Mouse (Mus musculus) gastrocnemius, adult 2 months (tissue): ENCODE measurements at regions not wholly inside any gene's neighbourhood (a gene's known extent, or its start where the extent isn't known, plus 50 kb on each side); places are given as distances from the start of the nearest gene placed in this dataset.

ENCODE experiments used
- DNase-seq: peaks from one replicate; pipeline ENCODE4 v3.0.0; 2022
- H3K27ac ChIP-seq: fragments of 200-600 bp; 2 replicates; pipeline ENCODE4 v1.8.1; 2022; ENCODE audit warnings: mild to moderate bottlenecking
- H3K4me3 ChIP-seq: fragments of 200-600 bp; 2 replicates; pipeline ENCODE4 v1.8.1; 2022; ENCODE audit warnings: mild to moderate bottlenecking, moderate library complexity
- CTCF ChIP-seq: fragments of 200-600 bp; IDR thresholded peaks from 2 replicates; pipeline ENCODE4 v1.8.1; 2022; ENCODE audit warnings: antibody characterized with exemption, mild to moderate bottlenecking, moderate library complexity
- intact Hi-C: fragments of 180-260 bp; cut with DNase I; formaldehyde crosslinking; loops from one replicate; pipeline ENCODE4 v1.15.1; 2025

- intact Hi-C loops: no loop called here
- no peak for TF ChIP-seq CTCF
- no peak for DNase-seq
- Histone ChIP-seq H3K27ac (no peak overlapping the region), H3K4me3 (no peak overlapping the region)
These were observed 687.0 kb upstream of the Vrk2 start for GRCm38 (mm10) chr11:27280791-27281190.

DNA sequence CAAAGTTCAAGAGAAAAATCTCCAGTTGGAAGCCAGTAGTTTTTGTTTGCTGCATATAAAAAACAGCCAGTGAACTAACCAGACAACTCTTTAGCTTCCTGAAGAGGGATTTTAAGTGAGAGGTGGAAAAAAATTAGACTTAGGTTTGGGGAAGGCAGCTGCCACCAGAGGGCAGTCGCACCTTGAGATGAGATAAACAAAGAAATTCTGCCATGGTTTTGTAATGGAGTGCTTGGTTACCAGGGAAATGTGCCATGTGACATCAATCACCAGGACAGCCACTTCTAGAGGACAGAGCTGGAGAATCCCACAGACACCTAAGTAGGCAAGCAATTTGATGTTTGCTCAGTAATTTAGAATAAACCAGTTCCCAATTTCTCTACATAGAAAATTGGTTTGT is 670.5 kb upstream of the Vrk2 start:
- no peak overlapping the region for H3K4me3 ChIP-seq
- no peak for DNase-seq
- intact Hi-C loops: no loop called here
- peak; percentile 19; the same call in 1 of the 2 replicates for TF ChIP-seq CTCF
- no peak overlapping the region for H3K27ac ChIP-seq

DNA sequence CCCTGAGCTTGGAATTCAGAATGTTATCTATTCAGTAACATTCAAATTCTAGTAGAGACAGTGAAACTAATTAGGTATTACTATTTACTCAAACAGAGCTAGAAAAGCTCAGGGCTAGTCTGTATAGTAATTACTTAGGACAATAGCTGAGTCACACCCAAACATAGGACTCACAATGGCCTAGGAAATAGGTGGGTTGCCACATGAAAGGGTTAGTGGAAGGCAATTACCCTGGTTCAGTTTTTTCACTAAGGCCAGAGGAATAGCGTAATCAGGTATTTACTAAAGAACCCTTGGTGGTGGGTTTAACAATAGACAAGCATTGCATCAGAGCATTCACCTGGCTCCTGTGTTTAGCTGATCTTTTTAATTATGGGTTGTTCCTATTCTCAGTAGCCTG is 664.7 kb upstream of the Vrk2 start:
- TF ChIP-seq CTCF: no peak
- no peak overlapping the region for H3K4me3 ChIP-seq
- DNase-seq: no peak
- intact Hi-C loops: no loop called here
- no peak overlapping the region for H3K27ac ChIP-seq

GRCm38 (mm10) chr11:27235884-27236283 is 642.1 kb upstream of the Vrk2 start:
- Histone ChIP-seq H3K27ac (no peak overlapping the region), H3K4me3 (no peak overlapping the region)
- no peak for DNase-seq
- no peak for TF ChIP-seq CTCF
- intact Hi-C loops: no loop called here

DNA sequence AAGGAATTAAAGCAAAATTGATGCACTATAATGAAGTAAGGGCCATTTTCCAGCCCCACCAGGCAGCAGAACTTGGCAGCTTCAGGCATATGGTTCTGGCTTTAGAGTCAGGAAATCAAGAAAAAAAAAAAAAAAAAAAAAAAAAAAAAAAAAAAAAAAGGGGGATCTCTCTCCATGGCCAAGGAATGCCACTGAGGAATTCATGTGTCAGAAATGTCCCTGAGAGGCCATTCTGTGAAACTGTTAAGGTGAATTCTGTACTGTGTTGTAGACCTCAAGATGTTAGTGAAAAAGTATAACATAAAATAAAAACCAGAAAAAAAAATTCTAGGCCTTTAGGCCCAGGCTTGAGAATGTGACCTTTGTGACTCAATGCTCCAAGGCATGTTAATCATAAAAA is 632.7 kb upstream of the Vrk2 start:
- TF ChIP-seq CTCF: no peak
- intact Hi-C loops: no loop called here
- Histone ChIP-seq H3K27ac (no peak overlapping the region), H3K4me3 (no peak overlapping the region)
- no peak for DNase-seq

GRCm38 (mm10) chr11:27222436-27222835 is 628.6 kb upstream of the Vrk2 start:
- Histone ChIP-seq H3K27ac (no peak overlapping the region), H3K4me3 (no peak overlapping the region)
- TF ChIP-seq CTCF: no peak
- intact Hi-C loops: no loop called here
- no peak for DNase-seq

- H3K4me3 ChIP-seq: no peak overlapping the region
- H3K27ac ChIP-seq: no peak overlapping the region
- TF ChIP-seq CTCF: no peak
- DNase-seq: no peak
- intact Hi-C loops: no loop called here
These were observed 628.2 kb upstream of the Vrk2 start for GRCm38 (mm10) chr11:27221956-27222355.

DNA sequence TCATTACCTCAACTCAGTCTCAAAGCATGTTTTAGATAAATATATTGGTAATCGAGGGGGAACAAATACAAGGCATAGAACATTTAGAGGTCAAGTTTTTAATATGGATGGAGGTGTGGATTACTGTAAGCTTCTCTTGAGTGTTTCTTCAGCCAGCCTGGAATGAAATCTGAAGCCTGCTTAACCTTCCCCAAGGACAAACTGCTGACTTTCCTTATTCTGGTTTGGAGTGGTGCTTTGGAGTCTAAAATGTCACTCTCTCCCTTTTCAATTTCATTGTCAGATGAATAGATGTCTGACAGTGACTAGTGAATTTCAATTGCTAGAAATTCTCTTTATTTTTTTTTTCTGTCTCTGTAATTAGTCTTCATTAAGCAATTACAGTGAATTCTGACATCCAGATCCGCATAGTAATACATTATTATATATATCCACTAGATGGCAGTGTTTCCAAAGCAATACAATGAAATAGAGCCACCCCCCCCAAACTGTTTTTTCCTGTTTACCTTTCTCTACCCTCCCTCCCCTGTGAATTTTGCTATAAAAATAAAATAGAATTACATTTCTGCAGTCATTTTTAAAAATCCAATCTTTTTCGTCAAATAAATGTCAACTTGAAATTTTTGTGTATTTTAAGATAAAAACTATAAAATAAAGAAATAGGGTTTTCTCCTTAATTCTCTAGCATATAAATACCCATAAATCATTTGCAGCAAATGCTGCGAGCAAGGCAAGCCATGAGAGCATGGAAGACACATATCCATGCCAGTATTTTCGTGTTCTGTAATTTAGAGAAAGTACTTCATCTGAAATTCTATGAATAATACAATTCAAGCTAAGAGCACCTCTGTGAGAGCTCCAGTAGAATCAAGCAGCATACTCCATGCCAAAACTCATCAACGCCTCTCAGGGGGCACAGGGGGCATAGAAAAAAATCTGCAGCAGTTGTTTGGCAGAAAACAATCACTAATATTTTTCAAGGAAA is 626.2 kb upstream of the Vrk2 start:
- no peak for DNase-seq
- Histone ChIP-seq H3K4me3 (no peak overlapping the region), H3K27ac (no peak overlapping the region)
- TF ChIP-seq CTCF: peak; percentile 64
- intact Hi-C loops: no loop called here

GRCm38 (mm10) chr11:27215752-27216151 is 622.0 kb upstream of the Vrk2 start:
- DNase-seq: no peak
- Histone ChIP-seq H3K4me3 (no peak overlapping the region), H3K27ac (no peak overlapping the region)
- TF ChIP-seq CTCF: no peak
- intact Hi-C loops: no loop called here

DNA sequence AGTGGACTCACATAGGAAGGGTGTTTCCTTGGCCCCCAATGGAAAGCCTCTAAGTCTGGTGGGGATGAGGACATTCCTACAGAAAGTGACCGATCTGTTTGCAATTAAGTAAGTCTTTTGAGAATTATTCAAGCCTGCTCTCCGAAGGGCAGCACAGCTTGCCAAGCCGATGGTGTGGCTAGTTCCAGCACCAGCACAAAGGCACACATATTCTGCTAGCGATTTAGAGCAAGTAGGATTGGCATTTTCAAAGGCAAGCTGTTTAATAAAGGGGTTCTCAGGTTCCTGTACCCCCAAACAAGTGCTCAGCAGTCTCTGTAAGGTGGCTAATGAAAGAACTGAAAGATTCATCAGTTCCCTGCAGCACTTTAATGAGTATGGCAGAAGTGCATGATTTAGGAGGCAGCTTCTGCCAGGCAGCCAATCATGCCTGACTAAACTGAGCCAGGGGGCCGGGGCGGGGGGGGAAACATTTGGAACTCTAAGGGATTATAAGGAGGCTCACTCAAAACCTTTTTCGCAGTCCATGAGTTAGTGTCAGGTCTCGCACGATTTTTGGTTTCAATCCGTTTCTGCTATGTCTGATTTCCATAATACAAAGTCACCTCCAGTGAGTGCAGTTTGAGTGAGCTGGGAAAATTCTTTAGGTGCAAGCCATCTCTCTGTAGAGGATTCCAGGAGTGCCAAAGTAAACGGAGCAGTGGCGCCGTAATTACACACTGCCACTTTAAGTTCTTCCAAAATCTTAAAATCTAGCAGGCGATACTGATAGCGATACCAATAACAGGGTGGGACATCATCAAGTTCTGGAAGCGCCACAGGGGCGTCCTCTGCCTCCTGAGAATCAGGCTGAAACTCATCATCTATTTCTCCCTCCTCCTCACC is 609.8 kb upstream of the Vrk2 start:
- Histone ChIP-seq H3K27ac (no peak overlapping the region), H3K4me3 (no peak overlapping the region)
- TF ChIP-seq CTCF: no peak
- intact Hi-C loops: no loop called here
- DNase-seq: no peak

DNA sequence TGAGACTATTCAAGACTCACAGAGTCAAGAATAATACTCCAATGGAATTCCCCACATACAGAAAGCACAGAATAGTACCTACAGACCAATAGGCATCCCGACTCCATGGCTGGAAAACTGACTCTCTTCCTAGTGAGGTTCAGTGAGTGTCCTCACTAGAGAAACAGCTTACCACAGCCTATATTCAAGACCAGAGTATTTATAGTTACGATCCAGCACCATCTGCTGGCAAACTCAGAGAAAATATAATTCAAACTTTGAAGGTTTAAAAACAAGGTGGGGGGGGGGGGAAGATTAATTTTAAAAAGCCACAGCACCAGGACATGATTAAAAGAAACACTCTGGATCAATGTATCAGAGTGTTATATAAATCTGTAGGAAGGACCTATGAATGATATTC is 590.2 kb upstream of the Vrk2 start:
- H3K4me3 ChIP-seq: no peak overlapping the region
- TF ChIP-seq CTCF: no peak
- DNase-seq: no peak
- intact Hi-C loops: no loop called here
- H3K27ac ChIP-seq: no peak overlapping the region

DNA sequence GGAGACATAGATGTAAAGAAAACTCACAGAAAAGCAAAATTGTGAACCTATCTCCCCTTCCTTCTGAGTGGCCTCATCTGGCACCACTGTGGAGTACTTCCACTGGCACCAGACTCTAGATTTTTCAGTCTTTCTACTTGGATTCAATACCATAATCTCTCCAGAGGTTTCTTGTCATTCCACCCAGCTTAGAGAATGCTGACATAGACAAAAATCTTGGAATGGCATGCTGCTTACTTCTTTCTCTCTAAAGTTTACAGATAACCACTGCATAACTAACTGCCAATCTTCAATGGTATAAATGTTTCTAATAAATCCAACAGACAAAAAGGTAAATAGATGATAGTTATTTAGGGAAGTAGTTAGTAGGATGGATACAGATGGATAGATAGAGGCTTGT is 589.6 kb upstream of the Vrk2 start:
- Histone ChIP-seq H3K27ac (no peak overlapping the region), H3K4me3 (no peak overlapping the region)
- intact Hi-C loops: no loop called here
- TF ChIP-seq CTCF: no peak
- no peak for DNase-seq

DNA sequence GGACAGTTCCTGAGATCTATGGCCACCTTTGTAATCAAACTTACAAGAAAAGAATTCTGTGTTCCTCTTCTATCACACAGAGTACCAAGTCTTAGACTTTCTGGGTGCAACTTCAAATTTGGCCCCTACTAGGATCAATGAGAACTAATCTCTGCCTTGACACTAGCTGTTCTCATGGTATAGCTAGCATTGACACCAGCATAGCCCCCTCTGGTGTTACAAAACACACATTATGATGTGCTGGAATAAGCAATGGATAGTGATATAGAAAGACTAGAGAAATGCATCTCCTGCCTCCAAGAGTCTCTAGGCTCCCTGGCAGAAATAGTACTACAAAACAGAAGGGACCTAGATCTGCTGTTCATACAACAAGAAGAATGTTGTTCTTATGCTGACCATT is 566.6 kb upstream of the Vrk2 start:
- intact Hi-C loops: no loop called here
- TF ChIP-seq CTCF: no peak
- Histone ChIP-seq H3K27ac (no peak overlapping the region), H3K4me3 (no peak overlapping the region)
- no peak for DNase-seq
